Mouse (Mus musculus) gastrocnemius, adult 2 months (tissue): ENCODE data around the gene Gm960. TPM values are rescaled to one million over a fixed set of nuclear protein-coding genes. Genes with fewer than 3 reads are reported as not detected.
"Not testable (repeated sequence)": the region's sequence is repeated elsewhere in the genome, so short reads cannot be mapped to it uniquely, and the experiment has no call there.

Source experiments
- DNase-seq: peaks from one replicate; pipeline ENCODE4 v3.0.0; 2022
- H3K27ac ChIP-seq: fragments of 200-600 bp; 2 replicates; pipeline ENCODE4 v1.8.1; 2022; ENCODE audit warnings: mild to moderate bottlenecking
- H3K4me3 ChIP-seq: fragments of 200-600 bp; 2 replicates; pipeline ENCODE4 v1.8.1; 2022; ENCODE audit warnings: mild to moderate bottlenecking, moderate library complexity
- CTCF ChIP-seq: fragments of 200-600 bp; IDR thresholded peaks from 2 replicates; pipeline ENCODE4 v1.8.1; 2022; ENCODE audit warnings: antibody characterized with exemption, mild to moderate bottlenecking, moderate library complexity
- intact Hi-C: fragments of 180-260 bp; cut with DNase I; formaldehyde crosslinking; loops from one replicate; pipeline ENCODE4 v1.15.1; 2025
- microRNA-seq: library from miRNA; unstranded; fragments of <30 nt; microRNA quantifications from one replicate; pipeline ENCODE4 v1.2.0, GENCODE M21; 2021
- total RNA-seq, 2 experiments: library from RNA; stranded (reverse); gene quantifications; 2 replicates each; pipeline ENCODE4 v1.2.3; 2021

Gene Gm960
- total RNA-seq, 2 experiments from 2014 or later, result 0.11 TPM; not detected in 1

- Histone ChIP-seq H3K27ac (no peak overlapping the region), H3K4me3 (no peak overlapping the region)
- DNase-seq, result no peak
- TF ChIP-seq CTCF, result no peak
- intact Hi-C loops, result no loop called here
Measured at GRCm38 (mm10) chr19:4596071-4596470, 102.4 kb downstream of the Gm960 start.

GRCm38 (mm10) chr19:4593792-4594522 lies 104.5 kb downstream of the Gm960 start:
- no peak for TF ChIP-seq CTCF
- DNase-seq, result no peak
- Histone ChIP-seq H3K4me3 (no peak overlapping the region), H3K27ac (no peak overlapping the region)
- intact Hi-C loops, result no loop called here

GRCm38 (mm10) chr19:4590025-4590424 lies 108.4 kb downstream of the Gm960 start:
- no peak for TF ChIP-seq CTCF
- no peak for DNase-seq
- Histone ChIP-seq H3K4me3 (no peak overlapping the region), H3K27ac (no peak overlapping the region)
- intact Hi-C loops, result no loop called here

- no peak overlapping the region for H3K27ac ChIP-seq
- DNase-seq, result peak; percentile 49
- H3K4me3 ChIP-seq, result no peak overlapping the region
- intact Hi-C loops, result loop anchor here (5.0 kb wide), 1 partner anchor 92 kb away; the partner anchor contains the start of gene 2010003K11Rik
- peak; percentile 52 for TF ChIP-seq CTCF
Measured at GRCm38 (mm10) chr19:4589081-4589480, 109.4 kb downstream of the Gm960 start.

- H3K4me3 ChIP-seq, result no peak overlapping the region
- intact Hi-C loops, result loop anchor here (5.0 kb wide), 1 partner anchor 91 kb away; the partner anchor contains the start of gene 2010003K11Rik
- no peak for TF ChIP-seq CTCF
- no peak for DNase-seq
- H3K27ac ChIP-seq, result no peak overlapping the region
Measured at GRCm38 (mm10) chr19:4588430-4588829, 110.0 kb downstream of the Gm960 start.

GRCm38 (mm10) chr19:4587426-4587825 lies 111.0 kb downstream of the Gm960 start:
- intact Hi-C loops, result loop anchor here (5.0 kb wide), 1 partner anchor 90 kb away; the partner anchor contains the start of gene 2010003K11Rik
- H3K27ac ChIP-seq, result no peak overlapping the region

GRCm38 (mm10) chr19:4586783-4587182 lies 111.7 kb downstream of the Gm960 start:
- 0 out of 2 replicates have a peak overlapping the region, but pooled peaks have one; percentile 58 for H3K27ac ChIP-seq
- intact Hi-C loops, result loop anchor here (5.0 kb wide), 1 partner anchor 89 kb away; the partner anchor contains the start of gene 2010003K11Rik
- DNase-seq, H3K4me3 ChIP-seq: not testable (repeated sequence)

More at GRCm38 (mm10) chr19:4587426-4587825, 111.0 kb downstream of the Gm960 start:
- no peak for TF ChIP-seq CTCF
- H3K4me3 ChIP-seq, result no peak overlapping the region
- no peak for DNase-seq

GRCm38 (mm10) chr19:4583856-4584255 lies 114.6 kb downstream of the Gm960 start:
- 0 out of 2 replicates have a peak overlapping the region, but pooled peaks have one; percentile 70 for H3K27ac ChIP-seq
- DNase-seq, result no peak
- TF ChIP-seq CTCF, result no peak
- intact Hi-C loops, result no loop called here
- H3K4me3 ChIP-seq, result no peak overlapping the region

GRCm38 (mm10) chr19:4579296-4579695 lies 119.2 kb downstream of the Gm960 start:
- intact Hi-C loops, result loop anchor here (5.0 kb wide), 2 partner anchors 37 to 67 kb away; partner anchors contain the start of gene Pcx
- Histone ChIP-seq H3K4me3 (no peak overlapping the region), H3K27ac (peak overlapping the region; percentile 67)
- no peak for DNase-seq
- no peak for TF ChIP-seq CTCF

GRCm38 (mm10) chr19:4578799-4579198 lies 119.7 kb downstream of the Gm960 start:
- peak overlapping the region; percentile 67 for H3K27ac ChIP-seq
- no peak overlapping the region for H3K4me3 ChIP-seq
- intact Hi-C loops, result loop anchor here (5.0 kb wide), 2 partner anchors 36 to 66 kb away; partner anchors contain the start of gene Pcx
- DNase-seq, result peak; percentile 64
- TF ChIP-seq CTCF, result no peak

Small RNA genes within 50 kb of the gene (microRNA-seq; reads per million reads assigned to microRNA genes)
- not detected for gene Mir6986

Other genes starting within 250 kb of the Gm960 start
- 1 to 10 TPM; 6.8 to 7.6 TPM for gene Syt12, start 221.2 kb downstream of the Gm960 start, total RNA-seq
- not detected for gene 2010003K11Rik, start 200.1 kb downstream of the Gm960 start, total RNA-seq
- gene Pcx, start 188.2 kb downstream of the Gm960 start, total RNA-seq, result 100 to 1,000 TPM in 1 of 2 experiments, 10 to 100 TPM in 1; 94.6 to 119 TPM
- 1 to 10 TPM; 1.5 to 1.6 TPM for gene Lrfn4, start 83.0 kb downstream of the Gm960 start, total RNA-seq
- gene Rce1, start 73.0 kb downstream of the Gm960 start, total RNA-seq, result 1 to 10 TPM; 5.1 to 5.9 TPM
- gene Sptbn2, start 12.5 kb upstream of the Gm960 start, total RNA-seq, result under 1 TPM in 1 of 2 experiments, not detected in 1; 0.03 TPM
- gene Rbm4b, start 57.8 kb upstream of the Gm960 start, total RNA-seq, result 1 to 10 TPM; 2.1 to 2.7 TPM
- 10 to 100 TPM; 32.1 to 35.5 TPM for gene Rbm4, start 95.2 kb upstream of the Gm960 start, total RNA-seq
- 10 to 100 TPM; 11.3 to 14.0 TPM for gene Gm21992, start 112.9 kb upstream of the Gm960 start, total RNA-seq
- gene Rbm14, start 113.0 kb upstream of the Gm960 start, total RNA-seq, result 10 to 100 TPM; 10.4 to 13.6 TPM
- gene Ccs, start 140.7 kb upstream of the Gm960 start, total RNA-seq, result 10 to 100 TPM; 17.4 to 24.8 TPM
- gene Ccdc87, start 140.7 kb upstream of the Gm960 start, total RNA-seq, result not detected
- 10 to 100 TPM; 24.8 to 41.9 TPM for gene Ctsf, start 156.5 kb upstream of the Gm960 start, total RNA-seq
- over 10,000 TPM in 1 of 2 experiments, 1,000 to 10,000 TPM in 1; 5,071 to 10,315 TPM for gene Actn3, start 179.2 kb upstream of the Gm960 start, total RNA-seq
- 1 to 10 TPM; 2.0 to 2.6 TPM for gene Zdhhc24, start 180.0 kb upstream of the Gm960 start, total RNA-seq
- gene Bbs1, start 208.0 kb upstream of the Gm960 start, total RNA-seq, result 1 to 10 TPM; 1.5 to 2.1 TPM
- gene Dpp3, start 229.6 kb upstream of the Gm960 start, total RNA-seq, result 10 to 100 TPM; 11.2 to 16.6 TPM
- 1 to 10 TPM; 1.5 to 2.1 TPM for gene Peli3, start 244.5 kb upstream of the Gm960 start, total RNA-seq